Mouse (Mus musculus): ENCODE data around the gene Nptxr.

- TF ChIP-seq CTCF (IDR thresholded peaks at IDR 0.05; ENCODE audit: control insufficient read depth, insufficient read depth, low read length) = no peak
- TF ChIP-seq POLR2A (IDR thresholded peaks at IDR 0.05; ENCODE audit: borderline replicate concordance, control insufficient read depth, low read depth, low read length) = no peak
Measured at GRCm38 (mm10) chr15:79794173-79794572, 10.4 kb downstream of the Nptxr start.

All from bone marrow, adult 2 months (tissue).